Mouse (Mus musculus): ENCODE data around the gene Rab11a.
"Not testable (repeated sequence)": the region's sequence is repeated elsewhere in the genome, so short reads cannot be mapped to it uniquely, and the experiment has no call there.

Gene Rab11a

GRCm38 (mm10) chr9:64747735-64748134 is 10.2 kb upstream of the Rab11a start:
- no peak for DNase-seq (ENCODE audit: low spot score)

- DNase-seq (ENCODE audit: low spot score) = no peak
Measured at GRCm38 (mm10) chr9:64742453-64742852, 4.9 kb upstream of the Rab11a start.

- no peak for DNase-seq (ENCODE audit: low spot score)
Measured at GRCm38 (mm10) chr9:64739001-64739400, 1.4 kb upstream of the Rab11a start.

GRCm38 (mm10) chr9:64736639-64737405 is 736 bp downstream of the Rab11a start:
- peak; percentile 69 for DNase-seq (ENCODE audit: low spot score)

- DNase-seq (ENCODE audit: low spot score) = no peak
Measured at GRCm38 (mm10) chr9:64736076-64736638, 1.4 kb downstream of the Rab11a start.

- not testable (repeated sequence) for DNase-seq (ENCODE audit: low spot score)
Measured at GRCm38 (mm10) chr9:64734992-64735391, 2.6 kb downstream of the Rab11a start.

- no peak for DNase-seq (ENCODE audit: low spot score)
Measured at GRCm38 (mm10) chr9:64734166-64734565, 3.4 kb downstream of the Rab11a start.

GRCm38 (mm10) chr9:64731029-64731560 is 6.5 kb downstream of the Rab11a start:
- no peak for DNase-seq (ENCODE audit: low spot score)

- DNase-seq (ENCODE audit: low spot score) = no peak
Measured at GRCm38 (mm10) chr9:64726454-64726853, 11.1 kb downstream of the Rab11a start.

- DNase-seq (ENCODE audit: low spot score) = no peak
Measured at GRCm38 (mm10) chr9:64719526-64720163, 17.9 kb downstream of the Rab11a start.

- DNase-seq (ENCODE audit: low spot score) = not testable (repeated sequence)
Measured at GRCm38 (mm10) chr9:64710291-64710690, 27.3 kb downstream of the Rab11a start.

- no peak for DNase-seq (ENCODE audit: low spot score)
Measured at GRCm38 (mm10) chr9:64704073-64704840, 33.3 kb downstream of the Rab11a start.

- no peak for DNase-seq (ENCODE audit: low spot score)
Measured at GRCm38 (mm10) chr9:64703420-64703965, 34.1 kb downstream of the Rab11a start.

GRCm38 (mm10) chr9:64702937-64703336 is 34.6 kb downstream of the Rab11a start:
- no peak for DNase-seq (ENCODE audit: low spot score)

- DNase-seq (ENCODE audit: low spot score) = no peak
Measured at GRCm38 (mm10) chr9:64702391-64702790, 35.2 kb downstream of the Rab11a start.

GRCm38 (mm10) chr9:64701651-64702050 is 35.9 kb downstream of the Rab11a start:
- no peak for DNase-seq (ENCODE audit: low spot score)

GRCm38 (mm10) chr9:64700451-64701311 is 36.9 kb downstream of the Rab11a start:
- no peak for DNase-seq (ENCODE audit: low spot score)

- no peak for DNase-seq (ENCODE audit: low spot score)
Measured at GRCm38 (mm10) chr9:64698586-64698985, 39.0 kb downstream of the Rab11a start.

- DNase-seq (ENCODE audit: low spot score) = no peak
Measured at GRCm38 (mm10) chr9:64697677-64698076, 39.9 kb downstream of the Rab11a start.

- DNase-seq (ENCODE audit: low spot score) = no peak
Measured at GRCm38 (mm10) chr9:64697006-64697405, 40.6 kb downstream of the Rab11a start.

GRCm38 (mm10) chr9:64696404-64696803 is 41.2 kb downstream of the Rab11a start:
- DNase-seq (ENCODE audit: low spot score) = no peak
